Mouse (Mus musculus) adrenal gland, adult (tissue): ENCODE measurements around the gene Cep68.

Experiments
- DNase-seq, 2 experiments: peaks; one replicate each; pipeline ENCODE4 v3.0.0; 2022 to 2023; ENCODE audit warnings: low spot score in 1 of 2; ENCODE audit not compliant: inconsistent age in 2 of 2

Cep68 gene

GRCm38 (mm10) chr11:20249296-20250110 lies at the start of gene Cep68:
Cep68 (minus strand) TSS chr11:20249429.
- peak; percentile 97 to 98 for DNase-seq

- no peak for DNase-seq
Observed at GRCm38 (mm10) chr11:20284463-20284862, 35.2 kb upstream of the Cep68 start.

GRCm38 (mm10) chr11:20282601-20283219 lies 33.5 kb upstream of the Cep68 start:
- no peak for DNase-seq

DNA sequence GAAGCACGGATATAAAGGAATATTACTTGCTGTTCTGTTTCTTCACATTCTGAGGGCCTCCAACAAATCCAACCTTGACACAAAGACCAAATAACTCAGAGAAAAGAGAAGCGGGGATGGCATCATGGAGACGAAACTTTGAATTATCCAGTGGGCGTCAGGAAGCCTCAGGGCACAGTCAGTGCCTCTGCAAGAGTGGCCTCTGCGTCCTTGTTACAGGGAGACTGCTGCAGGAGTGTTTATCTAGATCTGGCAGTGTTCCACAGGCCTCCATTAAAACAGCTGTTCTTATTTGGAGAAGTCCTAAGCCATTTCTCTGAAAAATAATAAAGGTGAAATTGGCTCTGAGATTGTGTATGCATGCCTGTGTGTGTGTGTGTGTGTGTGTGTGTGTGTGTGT lies 31.8 kb upstream of the Cep68 start:
- peak; percentile 71 to 75 for DNase-seq

DNA sequence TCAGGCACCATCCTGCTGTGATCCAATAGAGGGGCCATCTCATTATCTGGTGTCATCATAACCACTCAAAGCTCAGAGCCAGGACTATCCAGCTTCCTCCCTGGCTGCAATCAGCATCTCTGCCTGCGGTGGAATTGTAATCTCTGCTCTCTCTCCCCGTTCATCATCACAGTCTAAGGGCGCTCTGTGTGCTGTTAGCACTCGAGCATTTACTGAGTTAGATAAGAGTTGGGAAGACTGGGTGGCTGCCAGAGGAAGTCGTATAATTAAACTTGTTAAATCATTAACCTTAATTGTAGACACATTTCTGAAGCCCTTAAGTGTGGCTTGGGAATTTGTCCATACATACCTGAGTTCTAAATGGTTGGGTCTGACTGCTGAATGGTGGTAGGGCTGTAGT lies 29.5 kb upstream of the Cep68 start:
- no peak for DNase-seq

DNA sequence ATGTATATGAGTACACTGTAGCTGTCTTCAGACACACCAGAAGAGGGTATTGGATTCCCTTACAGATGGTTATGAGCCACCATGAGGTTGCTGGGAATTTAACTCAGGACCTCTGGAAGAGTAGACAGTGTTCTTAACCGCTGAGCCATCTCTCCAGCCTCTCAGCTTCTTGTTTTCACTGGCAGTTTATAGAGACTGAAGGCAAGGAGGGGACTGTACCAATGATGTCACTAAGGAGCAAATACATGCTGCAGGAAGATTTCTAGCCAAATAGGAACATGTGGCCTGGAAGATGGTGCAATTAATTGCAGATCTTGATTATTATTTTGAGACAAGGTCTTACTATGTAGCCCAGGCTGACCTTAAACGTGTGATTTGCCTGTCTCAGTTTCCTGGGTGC lies 27.9 kb upstream of the Cep68 start:
- no peak for DNase-seq

- DNase-seq, result no peak
Observed at GRCm38 (mm10) chr11:20275974-20276373, 26.7 kb upstream of the Cep68 start.

DNA sequence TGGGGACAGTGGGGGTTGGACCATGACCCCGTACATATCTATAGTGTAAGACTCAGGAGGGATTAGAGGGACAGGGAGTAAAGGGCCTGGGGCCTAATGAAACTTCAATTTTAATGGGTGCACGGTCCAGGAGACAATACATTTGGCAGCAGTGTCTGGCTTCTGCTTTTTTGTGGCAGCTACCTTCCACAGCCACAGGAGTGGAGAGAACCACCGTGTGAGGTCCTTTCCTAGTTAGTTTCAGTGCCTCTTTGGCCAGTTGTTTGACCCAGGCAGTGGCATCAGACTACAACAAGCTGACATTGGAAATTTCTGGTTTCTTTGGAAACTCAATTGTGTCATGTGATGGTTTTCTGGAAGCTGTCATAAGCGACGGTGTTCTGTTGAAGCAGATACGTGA lies 20.7 kb upstream of the Cep68 start:
- DNase-seq, result no peak

DNA sequence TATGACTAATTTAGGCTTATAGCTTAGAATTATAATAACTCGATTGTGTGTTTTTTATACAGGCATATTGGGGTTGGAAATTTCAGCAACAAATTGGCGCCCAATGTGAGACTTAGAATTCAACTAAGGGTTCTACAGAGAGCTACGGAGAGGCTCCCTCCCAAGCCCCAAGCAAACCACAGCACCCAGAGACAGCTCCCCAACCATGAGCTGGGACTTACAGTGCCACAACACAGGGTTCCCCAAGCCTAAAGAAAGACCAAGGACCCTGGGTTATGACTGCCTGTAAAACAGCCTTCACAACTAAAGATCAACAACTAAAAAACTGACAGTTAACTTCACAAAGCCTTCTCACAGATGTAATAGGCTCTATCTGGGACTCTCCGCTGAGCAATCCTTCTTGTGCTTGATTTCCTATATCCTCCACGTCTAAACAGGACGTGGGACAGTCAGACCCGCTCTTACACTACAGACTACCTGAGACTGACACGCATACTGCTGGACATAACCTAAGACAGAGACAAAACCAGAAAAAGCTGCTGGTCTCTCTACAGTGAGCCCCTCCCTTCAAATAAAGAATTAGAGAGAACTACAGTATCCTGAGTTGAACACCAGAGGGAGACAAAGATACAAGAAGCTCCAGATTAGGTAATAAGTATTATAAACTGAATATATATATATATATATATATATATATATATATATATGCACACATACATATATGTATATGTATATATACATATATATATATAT lies 13.6 kb upstream of the Cep68 start:
- DNase-seq, result peak in 1 of 2 experiments; percentile 56

DNA sequence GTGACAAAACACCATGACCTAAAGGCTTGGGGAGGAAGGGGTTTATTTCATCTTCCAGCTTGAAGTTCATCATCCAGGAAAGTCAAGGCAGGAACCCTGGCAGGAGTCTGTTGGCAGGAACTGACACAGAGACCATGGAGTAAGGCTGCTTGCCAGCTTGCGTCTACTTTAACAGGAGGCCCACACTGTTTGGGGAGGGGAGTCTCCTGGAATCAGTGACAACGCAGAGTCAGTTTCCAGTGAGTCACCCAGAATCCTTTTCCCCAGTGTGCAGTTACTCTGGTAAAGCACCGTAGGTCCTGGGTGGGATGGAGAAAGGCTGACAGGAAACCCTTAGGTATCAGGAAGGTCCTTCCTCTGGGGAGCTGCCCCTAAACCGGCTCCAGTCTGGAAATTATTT lies 5.6 kb upstream of the Cep68 start:
- DNase-seq, result no peak

DNA sequence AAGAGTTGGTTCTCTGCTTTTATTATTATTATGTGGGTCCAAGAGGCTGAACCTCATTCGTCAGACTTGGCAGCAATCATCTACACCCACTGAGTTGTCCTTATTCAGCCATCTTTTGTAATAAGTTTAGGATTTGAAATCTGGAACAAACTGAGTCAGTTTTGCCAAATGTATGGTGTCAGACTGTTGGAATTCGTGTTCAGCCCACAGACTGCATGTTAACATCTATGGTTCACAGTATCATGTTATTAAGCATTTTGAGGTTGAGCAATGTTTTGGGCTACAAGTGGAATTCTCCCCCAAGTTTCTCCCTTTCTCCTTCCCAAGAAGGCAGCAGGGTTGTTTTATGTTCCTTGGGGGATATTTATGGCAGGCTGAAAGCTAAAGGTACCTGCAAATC lies 3.9 kb upstream of the Cep68 start:
- no peak for DNase-seq

DNA sequence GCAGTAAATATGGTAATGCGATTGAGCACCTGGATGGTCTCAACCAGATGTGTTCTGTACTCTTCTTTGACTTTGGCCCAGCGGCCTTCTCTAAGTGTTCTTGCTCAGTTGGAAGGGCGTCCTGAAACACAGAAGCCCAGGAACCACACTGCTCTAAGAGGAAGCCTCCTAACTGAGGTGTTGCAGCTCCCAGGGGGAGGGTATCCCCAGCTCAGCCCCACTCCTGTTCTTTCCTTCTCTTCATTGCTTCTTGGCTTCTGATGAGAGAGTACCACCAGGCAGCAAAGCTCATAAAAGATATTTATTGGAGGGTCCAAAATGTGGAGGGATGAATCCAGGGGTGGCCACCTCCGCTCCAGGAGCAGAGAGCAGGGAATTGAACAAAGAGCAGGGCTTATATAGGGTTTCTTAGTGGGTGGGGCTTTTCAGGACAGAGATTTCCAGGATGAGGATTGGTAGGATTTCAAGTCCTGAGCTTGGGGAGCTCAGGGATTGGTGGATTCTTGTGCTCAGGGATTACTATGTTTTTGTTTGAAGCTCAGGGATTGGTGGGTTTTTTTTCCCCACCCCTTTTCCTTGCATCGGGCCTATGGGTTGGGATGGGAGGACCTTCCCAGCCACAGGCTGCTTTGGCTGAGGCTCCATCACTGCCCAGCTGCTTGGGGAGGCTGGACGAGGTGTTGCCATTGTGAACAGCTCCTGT lies 1.4 kb upstream of the Cep68 start:
- DNase-seq, result no peak

- no peak for DNase-seq
Observed at GRCm38 (mm10) chr11:20248840-20249239, 389 bp downstream of the Cep68 start.

DNA sequence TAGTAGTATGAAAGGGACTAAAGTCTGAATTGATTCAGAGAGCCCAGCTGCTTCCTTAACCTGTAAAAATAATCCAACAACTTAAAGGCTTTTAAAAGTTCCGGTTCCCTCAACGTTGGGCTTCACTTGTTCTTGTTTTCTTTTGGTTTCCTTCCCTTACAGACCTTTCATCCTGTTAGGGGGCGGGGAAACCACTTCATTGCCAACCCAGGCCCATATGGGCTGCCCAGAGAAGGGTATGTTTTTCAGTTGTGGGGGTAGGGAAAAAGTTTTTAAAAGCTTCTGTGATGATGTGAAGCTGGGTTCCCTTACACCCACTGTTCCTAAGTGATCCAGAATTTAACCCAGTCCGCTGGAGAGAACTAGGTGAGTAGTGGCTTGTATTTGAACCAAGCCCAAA lies 952 bp downstream of the Cep68 start:
- DNase-seq, result no peak

DNA sequence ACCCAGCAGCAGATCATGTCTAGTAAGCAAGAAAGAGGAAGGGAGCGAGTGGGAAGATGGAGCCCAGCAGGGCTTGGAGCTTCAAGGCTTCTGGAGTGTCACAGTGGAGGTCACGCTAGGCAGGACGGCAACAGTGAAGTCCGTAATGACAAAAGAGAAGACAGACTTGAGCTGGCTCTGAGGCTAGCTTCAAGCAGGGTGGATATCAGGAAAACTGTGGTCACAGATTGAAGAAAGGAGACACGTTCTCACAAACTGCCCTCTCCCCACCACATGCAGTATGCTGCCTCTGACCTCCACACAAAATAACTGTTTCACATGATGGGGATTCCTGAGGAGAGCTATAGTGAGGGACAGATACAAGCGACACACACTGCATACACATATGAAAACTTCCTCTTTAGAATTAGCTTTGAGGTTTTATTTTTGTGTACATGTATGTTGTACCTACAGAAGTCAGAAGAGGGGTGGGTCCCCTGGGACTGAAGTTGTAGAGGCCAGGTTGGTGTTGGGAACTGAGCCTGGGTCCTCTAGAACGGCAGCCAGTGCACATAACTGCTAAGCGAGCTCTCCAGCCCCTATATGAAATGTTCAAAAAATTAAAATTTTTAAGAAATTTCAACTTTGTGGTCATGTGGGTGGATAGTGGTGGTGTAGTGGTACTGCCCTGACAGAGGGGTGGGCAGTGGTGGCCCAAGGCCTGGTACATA lies 1.9 kb downstream of the Cep68 start:
- no peak for DNase-seq

- DNase-seq, result no peak
Observed at GRCm38 (mm10) chr11:20246616-20247015, 2.6 kb downstream of the Cep68 start.

DNA sequence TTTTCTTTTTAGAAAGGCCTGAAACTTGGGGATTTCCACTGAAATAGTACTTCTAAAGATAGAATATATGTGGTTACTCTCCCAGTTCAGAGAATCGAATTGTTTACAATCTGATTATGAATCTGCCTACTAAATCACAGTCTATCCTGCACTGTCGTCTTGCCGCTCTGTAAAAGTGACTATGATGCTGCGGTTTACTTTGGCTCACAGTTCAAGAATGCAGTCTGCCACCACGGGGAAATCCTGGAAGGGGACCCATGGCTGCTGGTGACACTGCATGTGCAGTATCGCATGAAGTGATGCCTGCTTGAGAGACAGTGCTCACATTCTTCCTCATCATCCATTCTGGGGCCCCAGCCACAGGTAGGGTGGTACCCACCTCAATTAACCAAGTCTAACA lies 3.9 kb downstream of the Cep68 start:
- DNase-seq, result no peak

GRCm38 (mm10) chr11:20244336-20245290 lies 4.6 kb downstream of the Cep68 start:
- DNase-seq, result no peak

- no peak for DNase-seq
Observed at GRCm38 (mm10) chr11:20243214-20243913, 5.9 kb downstream of the Cep68 start.
